Mouse (Mus musculus) T-helper 2 cell (primary cell): ENCODE data around the gene Gpm6b.

Source experiments
- in situ Hi-C: fragments of 300-600 bp; cut with MboI, MseI; formaldehyde crosslinking; loops from one replicate; pipeline ENCODE4 v1.15.1; 2025; ENCODE audit warnings: high pct_unique_total_duplicates

Gpm6b gene

DNA sequence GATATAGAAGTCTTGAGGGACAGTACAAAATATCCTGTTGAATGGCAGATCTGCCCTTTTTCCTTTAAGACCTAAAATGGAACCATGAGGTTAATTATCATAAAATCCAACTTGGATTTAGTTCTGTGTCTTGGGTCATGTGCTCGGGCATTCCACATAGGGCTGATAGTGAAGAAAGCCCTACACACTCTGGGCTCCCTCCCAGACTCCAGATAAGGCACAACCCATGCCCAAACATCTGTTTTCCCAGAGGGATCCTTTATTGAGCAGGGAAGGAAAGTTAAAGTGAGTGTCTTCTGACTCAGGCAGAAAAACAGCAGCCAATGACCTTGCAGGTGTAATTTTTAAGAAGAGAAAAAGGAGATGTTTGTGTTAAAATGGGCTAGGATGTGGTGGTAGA is 116.2 kb downstream of the Gpm6b start:
- in situ Hi-C loops, result loop anchor here (10.0 kb wide), 1 partner anchor 190 kb away; no protein-coding TSS in a partner anchor

GRCm38 (mm10) chrX:166356276-166356675 is 117.6 kb downstream of the Gpm6b start:
- in situ Hi-C loops, result loop anchor here (10.0 kb wide), 1 partner anchor 191 kb away; no protein-coding TSS in a partner anchor

GRCm38 (mm10) chrX:166358955-166359354 is 120.2 kb downstream of the Gpm6b start:
- in situ Hi-C loops, result loop anchor here (10.0 kb wide), 1 partner anchor 194 kb away; no protein-coding TSS in a partner anchor

GRCm38 (mm10) chrX:166359927-166360440 is 121.3 kb downstream of the Gpm6b start:
- in situ Hi-C loops, result loop anchor here (10.0 kb wide), 1 partner anchor 195 kb away; no protein-coding TSS in a partner anchor

DNA sequence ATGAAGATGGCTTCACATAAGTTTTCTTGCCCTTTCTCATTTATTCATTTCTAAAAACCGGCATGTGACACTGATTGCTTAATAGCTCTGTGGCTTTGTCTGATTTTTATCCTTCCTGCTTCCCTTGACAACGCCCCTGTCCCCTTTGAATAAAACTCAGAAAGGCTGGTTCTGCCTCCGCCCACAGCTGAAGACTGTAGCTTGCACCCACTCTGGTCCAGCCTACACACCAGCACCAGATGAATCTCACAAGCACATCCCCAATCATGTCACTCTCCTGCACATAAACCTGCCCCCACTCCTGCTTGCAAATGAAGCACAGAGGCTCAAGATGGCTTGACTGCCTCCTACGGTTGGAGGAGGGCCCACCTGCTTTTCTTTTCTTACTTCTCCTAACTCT is 121.7 kb downstream of the Gpm6b start:
- in situ Hi-C loops, result no loop called here

GRCm38 (mm10) chrX:166365458-166366213 is 126.9 kb downstream of the Gpm6b start:
- in situ Hi-C loops, result no loop called here

DNA sequence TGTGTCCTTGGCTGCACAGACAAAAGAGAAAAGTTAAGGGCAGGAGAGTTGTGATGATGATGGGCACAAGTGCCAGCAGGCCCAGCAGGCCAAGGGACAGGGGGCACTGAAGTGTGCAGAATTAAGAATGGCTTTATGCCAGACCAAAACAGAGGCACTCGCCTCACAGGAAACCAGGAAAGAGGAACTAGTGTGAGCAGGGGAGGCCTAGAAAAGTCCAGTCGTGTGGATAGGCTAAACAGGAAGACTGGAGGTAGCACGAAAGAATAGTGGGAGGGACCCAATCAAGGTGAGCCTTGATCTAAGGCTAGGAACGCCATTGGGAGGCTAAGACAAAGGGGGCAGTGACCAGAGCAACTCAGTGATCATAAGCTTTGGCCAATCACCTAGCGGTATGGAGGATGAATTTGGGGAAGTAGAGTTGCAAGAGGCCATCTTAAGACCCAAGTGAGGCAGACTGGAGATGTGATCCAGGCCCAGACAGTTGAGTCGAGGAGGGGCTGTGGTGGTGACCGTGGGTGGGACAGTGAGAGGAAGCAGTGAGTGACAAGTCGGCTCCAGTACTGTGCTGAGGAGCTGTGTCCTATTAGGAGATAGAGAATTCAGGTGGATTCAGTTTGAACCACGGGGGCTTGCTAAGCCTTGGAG is 138.1 kb downstream of the Gpm6b start:
- in situ Hi-C loops, result no loop called here

- in situ Hi-C loops, result no loop called here
These were observed 139.9 kb downstream of the Gpm6b start for GRCm38 (mm10) chrX:166378652-166379051.

DNA sequence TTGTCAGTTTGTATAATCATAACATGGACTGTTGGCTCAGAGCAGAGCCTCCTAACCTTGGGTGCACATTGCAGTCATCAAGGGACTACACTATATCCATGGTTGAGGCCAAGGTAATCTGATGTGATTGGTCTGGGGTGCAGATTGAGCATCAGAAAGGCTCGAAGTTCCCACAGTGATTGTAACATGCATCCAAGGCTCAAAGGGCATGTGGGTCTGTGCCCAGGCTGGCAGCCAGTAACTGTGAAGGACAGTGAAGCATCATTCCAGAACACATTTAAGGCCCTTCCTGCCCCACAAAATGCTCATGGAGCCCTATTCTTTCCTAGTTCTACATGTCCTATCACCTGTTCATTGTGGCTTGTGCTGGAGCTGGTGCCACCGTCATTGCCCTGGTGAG is 144.9 kb downstream of the Gpm6b start:
- in situ Hi-C loops, result no loop called here

DNA sequence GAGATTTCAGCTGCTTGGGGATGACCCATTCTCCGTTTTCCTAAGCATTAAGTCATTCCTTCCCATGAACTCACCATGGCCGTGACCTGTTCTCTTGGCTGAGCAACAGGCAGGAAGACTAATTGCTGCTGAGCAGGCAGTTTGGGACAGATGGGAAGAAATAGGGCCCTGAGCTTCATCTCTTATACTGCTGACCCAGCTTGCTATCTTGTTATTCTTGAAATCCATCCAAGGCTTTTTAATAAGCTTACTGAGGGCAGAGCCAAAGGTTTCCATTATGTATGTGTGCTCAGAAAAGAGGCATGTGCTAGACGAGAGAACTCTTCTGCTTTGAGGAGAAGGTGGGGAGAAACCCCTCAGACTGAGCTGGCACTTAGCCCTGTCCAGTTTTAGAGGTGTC is 146.2 kb downstream of the Gpm6b start:
- in situ Hi-C loops, result no loop called here

- in situ Hi-C loops, result no loop called here
These were observed 147.9 kb downstream of the Gpm6b start for GRCm38 (mm10) chrX:166386656-166387055.

DNA sequence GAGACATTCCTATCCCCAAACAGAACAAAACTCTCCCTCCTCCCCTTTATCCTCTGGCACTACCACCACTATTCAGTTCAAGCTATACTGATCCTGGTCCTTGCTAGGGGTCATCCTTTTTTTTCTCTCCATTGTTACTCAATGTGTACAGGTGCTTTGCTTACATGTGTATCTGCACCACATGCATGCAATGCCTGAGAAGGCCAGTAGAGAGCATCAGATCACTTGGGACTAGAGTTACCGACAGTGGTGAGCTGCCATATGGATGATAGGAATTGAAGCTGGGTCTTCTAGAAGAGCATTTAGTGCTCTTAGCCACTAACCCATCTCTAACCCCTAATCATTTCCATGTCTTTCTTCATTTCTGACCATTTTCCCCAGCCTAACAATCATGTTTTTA is 155.0 kb downstream of the Gpm6b start:
- in situ Hi-C loops, result no loop called here

DNA sequence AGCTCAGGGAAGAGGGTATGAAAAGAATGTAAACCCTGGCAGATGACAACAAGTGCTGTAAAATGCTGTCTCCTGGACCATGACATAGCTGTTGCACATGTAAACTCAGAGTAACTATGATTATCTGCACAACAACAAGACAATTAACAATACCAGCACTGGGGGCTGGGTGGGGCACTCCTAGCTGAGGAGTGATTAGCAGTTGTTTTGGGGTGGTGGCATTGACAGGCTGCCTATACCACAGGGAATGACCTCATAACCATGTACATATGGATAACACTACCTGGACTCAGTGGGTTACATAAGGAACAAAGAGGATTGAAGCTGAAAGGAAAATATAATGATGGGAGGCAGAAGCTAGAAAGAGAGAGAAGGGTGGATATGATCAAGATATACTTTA is 169.2 kb downstream of the Gpm6b start:
- in situ Hi-C loops, result no loop called here

GRCm38 (mm10) chrX:166416196-166416595 is 177.5 kb downstream of the Gpm6b start:
- in situ Hi-C loops, result no loop called here

DNA sequence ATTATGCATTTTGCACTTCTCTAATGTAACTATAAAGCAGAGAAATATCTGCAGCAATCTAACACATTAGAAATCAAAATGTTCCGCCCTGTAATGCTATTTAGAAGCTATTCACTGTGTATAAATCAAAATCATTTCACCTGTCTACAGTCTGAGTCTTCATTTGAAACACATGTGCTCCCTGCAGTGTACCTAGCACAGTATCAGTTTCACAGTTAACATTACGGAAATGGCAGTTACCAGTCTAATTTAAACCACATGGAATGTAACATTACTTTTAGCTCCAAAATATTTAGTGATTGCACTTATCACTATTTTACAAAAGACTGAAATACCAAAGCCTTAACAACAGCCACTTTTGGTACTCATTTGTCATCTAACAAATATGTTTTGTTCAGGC is 196.1 kb downstream of the Gpm6b start:
- in situ Hi-C loops, result no loop called here
